Comparison of ENCODE assay signal across 14 mouse cellular contexts in the genomic region with DNA sequence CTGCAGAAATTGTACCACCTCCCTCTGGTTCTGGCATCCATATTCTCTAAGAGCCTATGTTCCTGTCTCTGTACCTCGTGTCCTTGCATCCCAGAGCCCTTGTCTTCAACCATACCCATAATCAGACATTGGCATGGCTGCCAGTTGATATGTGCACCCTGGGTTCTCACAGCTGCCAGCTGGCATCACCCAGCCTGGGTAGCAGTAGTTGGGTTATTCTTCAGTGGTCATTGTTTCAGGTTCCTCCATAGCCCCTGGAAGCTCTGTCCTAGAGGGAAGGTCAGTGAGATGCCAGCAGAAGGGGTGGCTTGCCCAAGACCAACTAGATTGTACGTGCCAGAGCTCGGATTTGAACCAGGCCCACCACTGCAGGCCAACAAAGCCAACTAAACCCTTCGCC. TPM values are rescaled to one million over a fixed set of nuclear protein-coding genes. Genes with fewer than 3 reads are reported as not detected.
DNase-seq lines count a peak whose midpoint lies in the region; ATAC-seq and TF ChIP-seq lines count a peak whose summit lies in the region.
"Had no signal": no experiment of that assay in that cellular context is flagged by ENCODE, and none has a peak within 500 bp of the region (broad histone marks: within the 10 kb centered on the region; RNA-seq: fewer than 3 reads in every experiment).

No protein-coding gene starts in this region.

- peak; percentile 17 for ATAC-seq in forebrain, embryonic 15.5 days (replicated peaks)
- ATAC-seq in forebrain, embryonic 11.5 days (replicated peaks; ENCODE audit: low FRiP score), result no peak
- no peak for ATAC-seq in lung, embryonic 14.5 days (ENCODE audit: insufficient read depth)
- no peak for ATAC-seq in embryonic facial prominence, embryonic 15.5 days (ENCODE audit: insufficient number of reproducible peaks, low FRiP score, low TSS enrichment, low read depth)
- ATAC-seq in stomach, embryonic 15.5 days (ENCODE audit: insufficient read depth, low FRiP score, low read depth), result no peak
- ATAC-seq in granulocyte monocyte progenitor cell, adult 5-6 weeks (replicated peaks; ENCODE audit: poor library complexity, severe bottlenecking), result no peak
- ATAC-seq: activated CD4-positive, CD25-positive, alpha-beta regulatory T cell, adult 4 months had no signal

- H3K9me3 ChIP-seq in forebrain, embryonic 15.5 days, result no peaks in the 10 kb centered on the region
- no peaks in the 10 kb centered on the region for H3K9me3 ChIP-seq in forebrain, embryonic 11.5 days (ENCODE audit: control insufficient read depth, low read length)
- no peaks in the 10 kb centered on the region for H3K9me3 ChIP-seq in lung, embryonic 14.5 days (ENCODE audit: low read depth, low read length)
- no peaks in the 10 kb centered on the region for H3K9me3 ChIP-seq in embryonic facial prominence, embryonic 15.5 days (replicated peaks)
- H3K9me3 ChIP-seq in stomach, embryonic 15.5 days, result no peaks in the 10 kb centered on the region

- H3K27me3 ChIP-seq in forebrain, embryonic 15.5 days, result no peaks in the 10 kb centered on the region
- no peaks in the 10 kb centered on the region for H3K27me3 ChIP-seq in forebrain, embryonic 11.5 days (ENCODE audit: control insufficient read depth, insufficient read depth, low read length)
- no peaks in the 10 kb centered on the region for H3K27me3 ChIP-seq in lung, embryonic 14.5 days (ENCODE audit: insufficient read depth, low read length)
- no peaks in the 10 kb centered on the region for H3K27me3 ChIP-seq in embryonic facial prominence, embryonic 15.5 days
- H3K27me3 ChIP-seq in stomach, embryonic 15.5 days (replicated peaks), result no peaks in the 10 kb centered on the region

- TF ChIP-seq CTCF in lung, embryonic 14.5 days (IDR thresholded peaks at IDR 0.05; ENCODE audit: low read depth), result no peak

- H3K4me2 ChIP-seq in forebrain, embryonic 15.5 days (replicated peaks), result no peak overlapping the region
- no peak overlapping the region for H3K4me2 ChIP-seq in forebrain, embryonic 11.5 days (ENCODE audit: low read depth, low read length, severe bottlenecking)
- no peak overlapping the region for H3K4me2 ChIP-seq in lung, embryonic 14.5 days
- H3K4me2 ChIP-seq in embryonic facial prominence, embryonic 15.5 days (replicated peaks), result no peak overlapping the region
- H3K4me2 ChIP-seq in stomach, embryonic 15.5 days, result no peak overlapping the region

- 80% methylated on average over 4 of the region's 4 CpGs for WGBS in forebrain, embryonic 15.5 days
- 90% methylated on average over 4 of the region's 4 CpGs for WGBS in forebrain, embryonic 11.5 days
- WGBS in lung, embryonic 14.5 days, result 91% methylated on average over 4 of the region's 4 CpGs
- 91% methylated on average over 4 of the region's 4 CpGs for WGBS in embryonic facial prominence, embryonic 15.5 days
- 79% methylated on average over 4 of the region's 4 CpGs for WGBS in stomach, embryonic 15.5 days

- no peaks in the 10 kb centered on the region for H3K36me3 ChIP-seq in forebrain, embryonic 15.5 days
- no peaks in the 10 kb centered on the region for H3K36me3 ChIP-seq in forebrain, embryonic 11.5 days (ENCODE audit: control insufficient read depth, insufficient read depth, low read length)
- peaks cover 78% of the 10 kb centered on the region for H3K36me3 ChIP-seq in lung, embryonic 14.5 days (ENCODE audit: insufficient read depth)
- peaks cover 28% of the 10 kb centered on the region for H3K36me3 ChIP-seq in embryonic facial prominence, embryonic 15.5 days
- peaks cover 20% of the 10 kb centered on the region for H3K36me3 ChIP-seq in stomach, embryonic 15.5 days

- peak overlapping the region; percentile 58 for H3K27ac ChIP-seq in forebrain, embryonic 15.5 days (replicated peaks)
- no peak overlapping the region for H3K27ac ChIP-seq in forebrain, embryonic 11.5 days (ENCODE audit: low read depth, low read length)
- peak overlapping the region; percentile 58; the same call in 1 of the 2 replicates for H3K27ac ChIP-seq in lung, embryonic 14.5 days (ENCODE audit: low read depth)
- peak overlapping the region; percentile 63 for H3K27ac ChIP-seq in embryonic facial prominence, embryonic 15.5 days (replicated peaks)
- peak overlapping the region; percentile 73; the same call in 1 of the 2 replicates for H3K27ac ChIP-seq in stomach, embryonic 15.5 days
- H3K27ac ChIP-seq: macrophage had no signal

- DNase-seq in forebrain, embryonic 11.5 days (ENCODE audit: low spot score), result no peak
- no peak for DNase-seq in lung, embryonic 14.5 days
- no peak for DNase-seq in lung, postnatal 10 days
- DNase-seq: thymus, postnatal 14 days had no signal

- H3K4me3 ChIP-seq in forebrain, embryonic 15.5 days, result no peak overlapping the region
- no peak overlapping the region for H3K4me3 ChIP-seq in forebrain, embryonic 11.5 days (ENCODE audit: low read depth, low read length)
- no peak overlapping the region for H3K4me3 ChIP-seq in lung, embryonic 14.5 days (ENCODE audit: low read depth, low read length)
- H3K4me3 ChIP-seq in embryonic facial prominence, embryonic 15.5 days (replicated peaks), result no peak overlapping the region
- H3K4me3 ChIP-seq in stomach, embryonic 15.5 days (replicated peaks), result no peak overlapping the region
- H3K4me3 ChIP-seq: myocyte had no signal

- peaks cover 40% of the 10 kb centered on the region for H3K4me1 ChIP-seq in forebrain, embryonic 15.5 days
- no peaks in the 10 kb centered on the region for H3K4me1 ChIP-seq in forebrain, embryonic 11.5 days (replicated peaks; ENCODE audit: control insufficient read depth, insufficient read depth, low read length)
- peaks cover 10% of the 10 kb centered on the region for H3K4me1 ChIP-seq in lung, embryonic 14.5 days (ENCODE audit: insufficient read depth)
- H3K4me1 ChIP-seq in embryonic facial prominence, embryonic 15.5 days, result peaks cover 37% of the 10 kb centered on the region
- peaks cover 7% of the 10 kb centered on the region; the same call in 1 of the 2 replicates for H3K4me1 ChIP-seq in stomach, embryonic 15.5 days

- H3K9ac ChIP-seq in forebrain, embryonic 15.5 days (replicated peaks), result no peak overlapping the region
- no peak overlapping the region for H3K9ac ChIP-seq in forebrain, embryonic 11.5 days (ENCODE audit: low read length)
- H3K9ac ChIP-seq in lung, embryonic 14.5 days, result no peak overlapping the region
- no peak overlapping the region for H3K9ac ChIP-seq in embryonic facial prominence, embryonic 15.5 days
- H3K9ac ChIP-seq in stomach, embryonic 15.5 days, result no peak overlapping the region

RNA-seq across cellular contexts. Expression of a gene that starts 52.7 kb away (rescaled TPM):
- not detected in 2 replicates for polyA plus RNA-seq in forebrain, embryonic 15.5 days (2015; fragmentation: Nextera tagmentation; extraction: Ambion mirVana)
- not detected in 2 replicates for polyA plus RNA-seq in forebrain, embryonic 11.5 days (2014; fragmentation: Nextera tagmentation; extraction: Ambion mirVana)
- polyA plus RNA-seq in lung, embryonic 14.5 days (2014; fragmentation: Nextera tagmentation; extraction: Ambion mirVana), result not detected in 2 replicates
- polyA plus RNA-seq in embryonic facial prominence, embryonic 15.5 days (2015; fragmentation: Nextera tagmentation; extraction: Ambion mirVana), result 17.0 and 22.3 TPM in 2 replicates
- 0.18 TPM in 1 of 2 replicates, not detected in the other for polyA plus RNA-seq in stomach, embryonic 15.5 days (2015; fragmentation: Nextera tagmentation; extraction: Ambion mirVana)
- total RNA-seq in granulocyte monocyte progenitor cell, adult 5-6 weeks (2014; fragmentation: Nextera tagmentation), result not detected in 2 replicates
- 1.3 and 3.2 TPM in 2 replicates for total RNA-seq in granulocyte monocyte progenitor cell, adult 5-6 weeks (2017)
- total RNA-seq: layer of hippocampus, adult 8-10 months; left cerebral cortex, postnatal 25 days had no signal
- polyA plus RNA-seq: activated CD4-positive, CD25-positive, alpha-beta regulatory T cell, adult 4 months; heart, postnatal 0 days; myocyte had no signal

Comparison
In these comparisons a context has a peak if more than half of its experiments do, and no peak if none do; other contexts are left out.
1. RNA of a gene that starts 52.7 kb away (polyA plus RNA-seq): 17.0 to 22.3 TPM in embryonic facial prominence, embryonic 15.5 days; 0.18 TPM in stomach, embryonic 15.5 days, not detected in forebrain, embryonic 15.5 days, not detected in forebrain, embryonic 11.5 days and not detected in lung, embryonic 14.5 days; every median in the first group is over 10 times any median in the second.